Mouse (Mus musculus) retina, embryonic 14.5 days (tissue): ENCODE data around the gene Irf2bp2.

Source experiments
- DNase-seq: peaks from one replicate; pipeline ENCODE4 v3.0.0-alpha.2; 2015; ENCODE audit warnings: low spot score

Irf2bp2 gene

GRCm38 (mm10) chr8:126565954-126566445 lies 27.8 kb downstream of the Irf2bp2 start:
- DNase-seq, result no peak

GRCm38 (mm10) chr8:126565231-126565781 lies 28.5 kb downstream of the Irf2bp2 start:
- no peak for DNase-seq

- no peak for DNase-seq
Observed at GRCm38 (mm10) chr8:126564551-126565154, 29.1 kb downstream of the Irf2bp2 start.

- no peak for DNase-seq
Observed at GRCm38 (mm10) chr8:126561316-126561841, 32.4 kb downstream of the Irf2bp2 start.

- DNase-seq, result no peak
Observed at GRCm38 (mm10) chr8:126558400-126558953, 35.3 kb downstream of the Irf2bp2 start.

GRCm38 (mm10) chr8:126557403-126557802 lies 36.4 kb downstream of the Irf2bp2 start:
- DNase-seq, result no peak

- no peak for DNase-seq
Observed at GRCm38 (mm10) chr8:126556691-126557090, 37.1 kb downstream of the Irf2bp2 start.

- DNase-seq, result no peak
Observed at GRCm38 (mm10) chr8:126554741-126555140, 39.0 kb downstream of the Irf2bp2 start.

GRCm38 (mm10) chr8:126551871-126552270 lies 41.9 kb downstream of the Irf2bp2 start:
- no peak for DNase-seq

GRCm38 (mm10) chr8:126550944-126551357 lies 42.8 kb downstream of the Irf2bp2 start:
- no peak for DNase-seq

- no peak for DNase-seq
Observed at GRCm38 (mm10) chr8:126547841-126548240, 45.9 kb downstream of the Irf2bp2 start.

- DNase-seq, result no peak
Observed at GRCm38 (mm10) chr8:126547361-126547760, 46.4 kb downstream of the Irf2bp2 start.

- no peak for DNase-seq
Observed at GRCm38 (mm10) chr8:126546480-126546879, 47.3 kb downstream of the Irf2bp2 start.

- no peak for DNase-seq
Observed at GRCm38 (mm10) chr8:126543407-126543806, 50.4 kb downstream of the Irf2bp2 start.

GRCm38 (mm10) chr8:126542757-126543156 lies 51.0 kb downstream of the Irf2bp2 start:
- no peak for DNase-seq

- no peak for DNase-seq
Observed at GRCm38 (mm10) chr8:126542090-126542689, 51.6 kb downstream of the Irf2bp2 start.

- no peak for DNase-seq
Observed at GRCm38 (mm10) chr8:126540298-126540697, 53.5 kb downstream of the Irf2bp2 start.

GRCm38 (mm10) chr8:126539355-126540093 lies 54.3 kb downstream of the Irf2bp2 start:
- DNase-seq, result no peak

GRCm38 (mm10) chr8:126538648-126539354 lies 55.0 kb downstream of the Irf2bp2 start:
- DNase-seq, result peak; percentile 73
